Comparison of ENCODE assay signal across 8 mouse cellular contexts in genomic region chr9:69987579-69987978, GRCm38 (mm10). TPM values are rescaled to one million over a fixed set of nuclear protein-coding genes. Genes with fewer than 3 reads are reported as not detected.
DNase-seq lines count a peak whose midpoint lies in the region; ATAC-seq and TF ChIP-seq lines count a peak whose summit lies in the region.
"Had no signal": no experiment of that assay in that cellular context is flagged by ENCODE, and none has a peak within 500 bp of the region (broad histone marks: within the 10 kb centered on the region; RNA-seq: fewer than 3 reads in every experiment).

No protein-coding gene starts in this region.

- peak; percentile 56; the same call in 1 of the 2 replicates for TF ChIP-seq CTCF in liver, embryonic 14.5 days (IDR thresholded peaks at IDR 0.05; ENCODE audit: low read depth)

- no peak overlapping the region for H3K4me2 ChIP-seq in embryonic facial prominence, embryonic 14.5 days (ENCODE audit: low read depth, low read length)
- no peak overlapping the region for H3K4me2 ChIP-seq in liver, embryonic 14.5 days (ENCODE audit: low read depth)
- H3K4me2 ChIP-seq: heart, embryonic 13.5 days had no signal

- H3K27ac ChIP-seq in embryonic facial prominence, embryonic 14.5 days (replicated peaks; ENCODE audit: low read depth, low read length): no peak overlapping the region
- H3K27ac ChIP-seq in liver, embryonic 14.5 days: no peak overlapping the region
- H3K27ac ChIP-seq: heart, embryonic 13.5 days had no signal

- H3K9me3 ChIP-seq in embryonic facial prominence, embryonic 14.5 days (ENCODE audit: control insufficient read depth, low read length): no peaks in the 10 kb centered on the region
- H3K9me3 ChIP-seq in liver, embryonic 14.5 days (ENCODE audit: control insufficient read depth, low read length): no peaks in the 10 kb centered on the region
- H3K9me3 ChIP-seq: heart, embryonic 13.5 days had no signal

- H3K27me3 ChIP-seq in embryonic facial prominence, embryonic 14.5 days (replicated peaks; ENCODE audit: control insufficient read depth, insufficient read depth, low read length): no peaks in the 10 kb centered on the region
- H3K27me3 ChIP-seq in liver, embryonic 14.5 days (ENCODE audit: control insufficient read depth, insufficient read depth, low read length): no peaks in the 10 kb centered on the region
- H3K27me3 ChIP-seq: heart, embryonic 13.5 days had no signal

- TF ChIP-seq EP300 in liver, embryonic 14.5 days (IDR thresholded peaks at IDR 0.05; ENCODE audit: low read depth): no peak

- ATAC-seq in embryonic facial prominence, embryonic 14.5 days (ENCODE audit: low read depth): no peak
- ATAC-seq in inflammation-experienced regulatory T-cells, adult 6 months: peak; percentile 63
- ATAC-seq in liver, embryonic 14.5 days (ENCODE audit: insufficient read depth): no peak

- H3K4me1 ChIP-seq in embryonic facial prominence, embryonic 14.5 days (ENCODE audit: control insufficient read depth, insufficient read depth, low read length): peaks cover 5% of the 10 kb centered on the region; the same call in 1 of the 2 replicates
- H3K4me1 ChIP-seq in liver, embryonic 14.5 days (replicated peaks; ENCODE audit: control insufficient read depth in 2 of 2, insufficient read depth in 2 of 2, low read length in 1 of 2): peaks cover 16 to 26% of the 10 kb centered on the region in 2 experiments

- H3K4me3 ChIP-seq in embryonic facial prominence, embryonic 14.5 days (ENCODE audit: low read depth, low read length): no peak overlapping the region
- H3K4me3 ChIP-seq in liver, embryonic 14.5 days (ENCODE audit: insufficient read depth in 1 of 2, low read depth in 2 of 2, low read length in 2 of 2): no peak overlapping the region
- H3K4me3 ChIP-seq: heart, embryonic 13.5 days had no signal

- 0 out of 2 replicates have a peak, but pooled peaks cover 9% of the 10 kb centered on the region for H3K36me3 ChIP-seq in embryonic facial prominence, embryonic 14.5 days (ENCODE audit: control insufficient read depth, insufficient read depth, low read length)
- no peaks in the 10 kb centered on the region for H3K36me3 ChIP-seq in liver, embryonic 14.5 days (replicated peaks; ENCODE audit: control insufficient read depth, insufficient read depth, low read depth)

- 1% methylated on average over 3 of the region's 3 CpGs for WGBS in embryonic facial prominence, embryonic 14.5 days
- WGBS in liver, embryonic 14.5 days (ENCODE audit: insufficient replicate concordance): 2% methylated on average over 3 of the region's 3 CpGs

- H3K9ac ChIP-seq in embryonic facial prominence, embryonic 14.5 days (ENCODE audit: low read depth, low read length): no peak overlapping the region
- H3K9ac ChIP-seq in liver, embryonic 14.5 days (replicated peaks): no peak overlapping the region
- H3K9ac ChIP-seq: heart, embryonic 13.5 days had no signal

- DNase-seq in ovary, postnatal 10 days (ENCODE audit: low spot score): peak; percentile 29
- no peak for DNase-seq in ovary, adult 18-20 months (ENCODE audit: low spot score)
- DNase-seq in adrenal gland, adult 18-20 months (ENCODE audit: low spot score in 2 of 2): peak; percentile 57 to 63
- DNase-seq in embryonic facial prominence, embryonic 14.5 days (ENCODE audit: low spot score): peak; percentile 87
- DNase-seq in liver, embryonic 14.5 days (ENCODE audit: low read depth in 3 of 3, low spot score in 3 of 3): no peak
- peak; percentile 79 to 83 for DNase-seq in right cerebral cortex, postnatal 10 days (ENCODE audit: low spot score in 2 of 2)

RNA-seq across cellular contexts. Expression of gene Bnip2, which starts 1.7 kb away (rescaled TPM):
- total RNA-seq in adrenal gland, adult 18-20 months (2021): 100 to 1,000 TPM; 103 to 105 TPM
- 124 and 126 TPM in 2 replicates for polyA plus RNA-seq in embryonic facial prominence, embryonic 14.5 days (2014; fragmentation: Nextera tagmentation; extraction: Ambion mirVana)
- polyA plus RNA-seq in inflammation-experienced regulatory T-cells, adult 6 months (2017; shearing (Covaris generic)): 10 to 100 TPM; 35.8 to 59.1 (median 36.0) TPM
- 13.9 and 23.8 TPM in 2 replicates for polyA plus RNA-seq in liver, embryonic 14.5 days (2012; rRNA removed)
- polyA plus RNA-seq in liver, embryonic 14.5 days (2014; fragmentation: Nextera tagmentation; extraction: Ambion mirVana): 46.6 and 49.4 TPM in 2 replicates

RNA-seq across cellular contexts. Expression of gene Gtf2a2, which starts 24.8 kb away (rescaled TPM):
- 10 to 100 TPM; 66.2 to 72.3 TPM for total RNA-seq in adrenal gland, adult 18-20 months (2021)
- polyA plus RNA-seq in embryonic facial prominence, embryonic 14.5 days (2014; fragmentation: Nextera tagmentation; extraction: Ambion mirVana): 192 TPM in 2 replicates
- 100 to 1,000 TPM; 150 to 200 (median 179) TPM for polyA plus RNA-seq in inflammation-experienced regulatory T-cells, adult 6 months (2017; shearing (Covaris generic))
- 34.6 and 55.2 TPM in 2 replicates for polyA plus RNA-seq in liver, embryonic 14.5 days (2012; rRNA removed)
- 148 and 150 TPM in 2 replicates for polyA plus RNA-seq in liver, embryonic 14.5 days (2014; fragmentation: Nextera tagmentation; extraction: Ambion mirVana)

RNA-seq across cellular contexts. Expression of gene Gcnt3, which starts 50.3 kb away (rescaled TPM):
- total RNA-seq in adrenal gland, adult 18-20 months (2021): not detected
- polyA plus RNA-seq in embryonic facial prominence, embryonic 14.5 days (2014; fragmentation: Nextera tagmentation; extraction: Ambion mirVana): 0.04 and 0.06 TPM in 2 replicates
- not detected for polyA plus RNA-seq in inflammation-experienced regulatory T-cells, adult 6 months (2017; shearing (Covaris generic))
- polyA plus RNA-seq in liver, embryonic 14.5 days (2012; rRNA removed): not detected in 2 replicates
- polyA plus RNA-seq in liver, embryonic 14.5 days (2014; fragmentation: Nextera tagmentation; extraction: Ambion mirVana): not detected in 2 replicates
- polyA plus RNA-seq: heart, embryonic 13.5 days had no signal

Comparison
In these comparisons a context has a peak if more than half of its experiments do, and no peak if none do; other contexts are left out.
1. DNase-seq: peak in ovary, postnatal 10 days (single experiment), adrenal gland, adult 18-20 months (2 of 2), embryonic facial prominence, embryonic 14.5 days (single experiment) and right cerebral cortex, postnatal 10 days (2 of 2); none in ovary, adult 18-20 months (single experiment) and liver, embryonic 14.5 days (0 of 3).